Mouse (Mus musculus): Measurements from ENCODE around the gene Stom. TPM values are rescaled to one million over a fixed set of nuclear protein-coding genes. Genes with fewer than 3 reads are reported as not detected.

Gene Stom
- polyA plus RNA-seq, 1 experiment = 87.9 TPM

DNA sequence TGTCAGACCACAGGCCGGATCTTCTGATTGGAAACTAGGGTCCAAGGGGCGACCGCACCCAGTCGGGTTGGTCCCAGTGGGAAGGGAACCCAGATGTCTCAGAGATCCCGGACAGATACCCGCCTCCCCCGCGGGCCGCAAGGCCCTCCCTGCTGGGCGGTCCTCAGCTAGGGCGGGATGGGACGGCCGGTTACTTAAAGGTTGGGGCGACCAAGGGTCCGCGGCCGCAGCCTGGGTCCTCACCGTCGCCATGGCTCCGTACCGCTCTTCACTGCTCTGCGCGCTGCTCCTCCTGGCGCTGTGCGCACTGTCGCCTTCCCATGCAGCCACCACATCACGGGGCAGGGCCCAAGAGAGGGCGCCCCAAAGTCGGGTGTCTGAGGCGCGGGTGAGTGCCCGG is 54.6 kb downstream of the Stom start:
- no peak overlapping the region for H3ac ChIP-seq (ENCODE audit: control insufficient read depth, insufficient read length, low read depth)
- H3K4me3 ChIP-seq (ENCODE audit: insufficient read depth, poor library complexity, severe bottlenecking) = no peak overlapping the region
- H3K36me3 ChIP-seq (ENCODE audit: control insufficient read depth, insufficient read depth) = peaks cover 29% of the 10 kb centered on the region
- TF ChIP-seq USF1 (IDR thresholded peaks at IDR 0.05; ENCODE audit: low read depth) = no peak
- TF ChIP-seq MAX (IDR thresholded peaks at IDR 0.05) = no peak
- TF ChIP-seq FOSL1 (IDR thresholded peaks at IDR 0.05; ENCODE audit: insufficient read depth, low read length, poor library complexity, severe bottlenecking) = no peak
- no peak for TF ChIP-seq MYOG (IDR thresholded peaks at IDR 0.05; ENCODE audit: control insufficient read depth, extremely low read depth, insufficient read length)
- no peaks in the 10 kb centered on the region for H3K79me2 ChIP-seq (ENCODE audit: control insufficient read depth, insufficient read depth)
- H3K27me3 ChIP-seq (ENCODE audit: control insufficient read depth, insufficient read depth, insufficient read length) = no peaks in the 10 kb centered on the region
- no peaks in the 10 kb centered on the region for H3K79me3 ChIP-seq (ENCODE audit: low read depth)

DNA sequence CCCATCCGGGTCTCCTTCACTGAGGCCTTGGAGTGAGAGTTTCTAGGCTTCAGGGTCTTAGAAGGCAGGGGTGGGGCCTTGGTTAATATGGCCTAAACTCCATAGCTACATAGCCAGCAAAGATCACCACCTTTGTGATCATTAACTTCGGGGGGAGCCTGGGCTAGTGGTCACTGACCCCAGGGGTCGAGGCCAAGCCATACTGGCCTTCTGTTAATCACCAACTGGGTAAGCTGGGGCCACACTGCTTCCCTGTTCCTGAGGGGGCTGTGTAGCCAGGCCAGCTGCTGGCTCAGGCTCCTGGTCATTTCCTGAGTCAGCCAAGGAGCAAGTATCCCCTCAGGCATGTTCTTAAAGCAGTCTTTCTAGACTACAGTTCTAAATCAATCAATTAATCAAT is 56.8 kb downstream of the Stom start:
- Histone ChIP-seq H3K4me3 (ENCODE audit: insufficient read depth, poor library complexity, severe bottlenecking) (no peak overlapping the region), H3K36me3 (ENCODE audit: control insufficient read depth, insufficient read depth) (peaks cover 15% of the 10 kb centered on the region), H3K79me2 (ENCODE audit: control insufficient read depth, insufficient read depth) (peaks cover under 1% of the 10 kb centered on the region), H3ac (ENCODE audit: control insufficient read depth, insufficient read length, low read depth) (no peak overlapping the region), H3K27me3 (ENCODE audit: control insufficient read depth, insufficient read depth, insufficient read length) (no peaks in the 10 kb centered on the region), H3K79me3 (ENCODE audit: low read depth) (no peaks in the 10 kb centered on the region)
- TF ChIP-seq CEBPB (IDR thresholded peaks at IDR 0.05; ENCODE audit: low read depth) (no peak), USF1 (IDR thresholded peaks at IDR 0.05; ENCODE audit: low read depth) (no peak), MYOD1 (IDR thresholded peaks at IDR 0.05; ENCODE audit: control insufficient read depth, insufficient read length, low read depth) (no peak), FOSL1 (IDR thresholded peaks at IDR 0.05; ENCODE audit: insufficient read depth, low read length, poor library complexity, severe bottlenecking) (no peak), CTCF (IDR thresholded peaks at IDR 0.05; ENCODE audit: control insufficient read depth, insufficient read depth, insufficient read length) (no peak), MAX (IDR thresholded peaks at IDR 0.05) (no peak), MYOG (IDR thresholded peaks at IDR 0.05; ENCODE audit: control insufficient read depth, extremely low read depth, insufficient read length) (no peak)

DNA sequence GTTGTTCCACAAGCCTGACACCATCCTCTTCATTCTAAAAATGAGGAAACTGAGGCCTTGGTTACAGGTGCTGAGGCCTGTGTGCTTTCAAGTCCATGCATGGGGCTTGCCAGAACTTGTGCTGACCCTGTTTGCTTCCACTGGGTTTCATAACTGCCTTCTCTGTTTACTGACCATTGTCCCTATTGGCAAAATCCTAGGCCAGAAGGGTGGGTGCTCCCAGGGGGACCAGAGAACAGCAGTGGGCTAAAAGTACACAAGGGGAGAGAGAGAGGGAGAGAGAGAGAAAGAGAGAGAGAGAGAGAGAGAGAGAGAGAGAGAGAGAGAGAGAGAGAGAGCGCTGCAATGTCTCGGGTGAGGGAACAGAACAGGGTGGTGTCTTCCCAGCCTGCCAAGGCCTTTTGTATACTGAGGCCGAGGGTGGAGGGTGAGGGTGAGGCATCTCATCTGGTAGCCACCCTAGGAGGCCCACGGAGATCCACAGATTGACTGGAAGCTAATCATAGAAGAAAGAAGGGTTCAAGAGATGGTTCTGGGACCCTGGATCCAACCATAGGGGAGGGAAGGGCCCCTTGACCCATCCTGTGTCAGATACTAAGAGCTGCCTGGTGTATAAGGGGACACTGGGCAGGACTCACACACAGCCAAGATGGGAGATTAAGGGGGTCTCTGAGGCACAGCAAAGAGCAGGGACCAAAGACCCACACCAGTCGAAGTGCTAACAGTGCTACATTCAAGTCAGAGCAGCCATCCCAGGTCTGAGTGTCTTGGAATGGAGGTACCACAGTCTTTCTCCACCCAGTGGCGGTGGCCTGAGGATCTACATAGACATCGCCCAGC is 58.2 kb downstream of the Stom start:
- no peak for TF ChIP-seq MYOG (IDR thresholded peaks at IDR 0.05; ENCODE audit: control insufficient read depth, extremely low read depth, insufficient read length)
- TF ChIP-seq USF1 (IDR thresholded peaks at IDR 0.05; ENCODE audit: low read depth) = no peak
- no peak for TF ChIP-seq CEBPB (IDR thresholded peaks at IDR 0.05; ENCODE audit: low read depth)
- TF ChIP-seq MYOD1 (IDR thresholded peaks at IDR 0.05; ENCODE audit: control insufficient read depth, insufficient read length, low read depth) = no peak
- TF ChIP-seq MAX (IDR thresholded peaks at IDR 0.05) = no peak
- no peak for TF ChIP-seq CTCF (IDR thresholded peaks at IDR 0.05; ENCODE audit: control insufficient read depth, insufficient read depth, insufficient read length)
- no peak for TF ChIP-seq FOSL1 (IDR thresholded peaks at IDR 0.05; ENCODE audit: insufficient read depth, low read length, poor library complexity, severe bottlenecking)
- Histone ChIP-seq H3K79me2 (ENCODE audit: control insufficient read depth, insufficient read depth) (peaks cover 15% of the 10 kb centered on the region), H3K4me3 (ENCODE audit: insufficient read depth, poor library complexity, severe bottlenecking) (no peak overlapping the region), H3K27me3 (ENCODE audit: control insufficient read depth, insufficient read depth, insufficient read length) (no peaks in the 10 kb centered on the region), H3K79me3 (ENCODE audit: low read depth) (no peaks in the 10 kb centered on the region), H3K36me3 (ENCODE audit: control insufficient read depth, insufficient read depth) (peaks cover 13% of the 10 kb centered on the region), H3ac (ENCODE audit: control insufficient read depth, insufficient read length, low read depth) (no peak overlapping the region)

DNA sequence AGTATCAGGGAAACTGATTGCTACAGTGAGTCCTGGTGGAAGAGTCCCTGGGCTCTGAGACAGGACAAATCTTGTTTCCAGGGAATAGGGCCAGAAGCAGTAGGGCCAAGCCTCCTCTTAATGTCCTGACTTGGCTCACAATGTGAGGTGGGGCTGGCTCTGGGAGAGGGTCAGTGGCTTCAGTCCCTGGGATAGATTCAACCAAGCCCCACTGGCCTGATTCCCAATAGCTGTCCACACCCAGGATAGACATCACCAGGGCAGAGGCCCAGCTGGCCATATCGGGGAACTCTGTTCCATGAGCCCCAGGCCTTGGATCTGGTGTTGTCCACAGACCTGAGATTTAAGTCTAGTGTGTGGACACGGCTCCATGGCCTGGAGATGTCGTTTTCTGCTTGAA is 59.1 kb downstream of the Stom start:
- peaks cover 13% of the 10 kb centered on the region for H3K36me3 ChIP-seq (ENCODE audit: control insufficient read depth, insufficient read depth)
- no peak overlapping the region for H3K4me3 ChIP-seq (ENCODE audit: insufficient read depth, poor library complexity, severe bottlenecking)
- H3K27me3 ChIP-seq (ENCODE audit: control insufficient read depth, insufficient read depth, insufficient read length) = no peaks in the 10 kb centered on the region
- no peaks in the 10 kb centered on the region for H3K79me3 ChIP-seq (ENCODE audit: low read depth)
- no peak overlapping the region for H3ac ChIP-seq (ENCODE audit: control insufficient read depth, insufficient read length, low read depth)
- TF ChIP-seq USF1 (IDR thresholded peaks at IDR 0.05; ENCODE audit: low read depth) (no peak), MAX (IDR thresholded peaks at IDR 0.05) (no peak), MYOG (IDR thresholded peaks at IDR 0.05; ENCODE audit: control insufficient read depth, extremely low read depth, insufficient read length) (no peak), FOSL1 (IDR thresholded peaks at IDR 0.05; ENCODE audit: insufficient read depth, low read length, poor library complexity, severe bottlenecking) (no peak), CTCF (IDR thresholded peaks at IDR 0.05; ENCODE audit: control insufficient read depth, insufficient read depth, insufficient read length) (no peak)
- peaks cover 24% of the 10 kb centered on the region for H3K79me2 ChIP-seq (ENCODE audit: control insufficient read depth, insufficient read depth)

DNA sequence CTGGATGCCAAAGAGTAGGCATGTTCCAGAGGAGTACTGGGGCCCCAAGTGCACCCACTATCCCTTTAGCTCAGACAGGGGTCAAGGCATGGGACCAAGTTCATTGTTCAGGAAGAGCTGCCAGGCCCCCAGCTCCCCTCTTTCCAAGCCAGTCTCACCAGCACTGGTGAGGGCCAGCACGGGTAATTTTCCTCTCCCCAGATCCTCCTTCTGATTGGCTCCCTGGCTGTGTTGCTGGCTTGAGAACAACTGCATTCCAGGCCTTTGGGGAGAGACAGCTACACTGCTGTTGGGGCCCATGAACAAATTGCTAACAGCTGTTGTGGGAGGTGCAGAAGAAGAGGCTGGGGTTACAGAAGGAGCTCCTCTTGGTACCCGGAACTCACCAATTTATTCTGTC is 63.2 kb downstream of the Stom start:
- H3K79me2 ChIP-seq (ENCODE audit: control insufficient read depth, insufficient read depth) = peaks cover 30% of the 10 kb centered on the region
- no peak for TF ChIP-seq CTCF (IDR thresholded peaks at IDR 0.05; ENCODE audit: control insufficient read depth, insufficient read depth, insufficient read length)
- no peak for TF ChIP-seq CEBPB (IDR thresholded peaks at IDR 0.05; ENCODE audit: low read depth)
- TF ChIP-seq FOSL1 (IDR thresholded peaks at IDR 0.05; ENCODE audit: insufficient read depth, low read length, poor library complexity, severe bottlenecking) = no peak
- no peak for TF ChIP-seq MYOG (IDR thresholded peaks at IDR 0.05; ENCODE audit: control insufficient read depth, extremely low read depth, insufficient read length)
- peak; percentile 76 for TF ChIP-seq MYOD1 (IDR thresholded peaks at IDR 0.05; ENCODE audit: control insufficient read depth, insufficient read length, low read depth)
- TF ChIP-seq USF1 (IDR thresholded peaks at IDR 0.05; ENCODE audit: low read depth) = no peak
- TF ChIP-seq MAX (IDR thresholded peaks at IDR 0.05) = peak; percentile 42
- peaks cover 1% of the 10 kb centered on the region for H3K79me3 ChIP-seq (ENCODE audit: low read depth)
- peaks cover 9% of the 10 kb centered on the region for H3K36me3 ChIP-seq (ENCODE audit: control insufficient read depth, insufficient read depth)
- H3K4me3 ChIP-seq (ENCODE audit: insufficient read depth, poor library complexity, severe bottlenecking) = no peak overlapping the region
- no peak overlapping the region for H3ac ChIP-seq (ENCODE audit: control insufficient read depth, insufficient read length, low read depth)
- H3K27me3 ChIP-seq (ENCODE audit: control insufficient read depth, insufficient read depth, insufficient read length) = no peaks in the 10 kb centered on the region
